Mouse (Mus musculus) hindbrain, embryonic 10.5 days (tissue): ENCODE data around the gene Agpat1. TPM values are rescaled to one million over a fixed set of nuclear protein-coding genes. Genes with fewer than 3 reads are reported as not detected.
A peak's percentile ranks its signal among the peaks of the same experiment; 100 is the strongest.

Source experiments
- DNase-seq: peaks from one replicate; pipeline ENCODE4 v3.0.0-alpha.2; 2017; ENCODE audit warnings: low spot score
- H3K27ac ChIP-seq: fragments of 300-500 bp; sonication (generic); 2 replicates; pipeline ENCODE4 v1.5.1; 2016; ENCODE audit warnings: mild to moderate bottlenecking, moderate library complexity
- H3K27me3 ChIP-seq: fragments of 300-500 bp; sonication (generic); 2 replicates; pipeline ENCODE4 v1.6.1; 2016; ENCODE audit warnings: mild to moderate bottlenecking; ENCODE audit not compliant: poor library complexity, insufficient read depth, severe bottlenecking
- H3K36me3 ChIP-seq: fragments of 300-500 bp; sonication (generic); 2 replicates; pipeline ENCODE4 v1.6.1; 2016; ENCODE audit warnings: mild to moderate bottlenecking, moderate library complexity
- H3K4me1 ChIP-seq: fragments of 300-500 bp; sonication (generic); replicated peaks from 2 replicates; pipeline ENCODE4 v1.6.1; 2016; ENCODE audit warnings: mild to moderate bottlenecking
- H3K4me3 ChIP-seq: fragments of 300-500 bp; sonication (generic); 2 replicates; pipeline ENCODE4 v1.5.1; 2016; ENCODE audit warnings: mild to moderate bottlenecking, moderate library complexity
- H3K9me3 ChIP-seq: fragments of 300-500 bp; sonication (generic); 2 replicates; pipeline ENCODE4 v1.6.1; 2016; ENCODE audit warnings: mild to moderate bottlenecking, moderate library complexity
- WGBS: fragments of 180-500 bp; shearing (Covaris S2); methylation state at CpG from one replicate; pipeline ENCODE4 v1.1.7; 2016; 5-methylcytosine and 5-hydroxymethylcytosine counted together
- polyA plus RNA-seq: library from polyadenylated mRNA; unstranded; fragments of >200 nt; fragmentation: Nextera tagmentation; extraction: Ambion mirVana; gene quantifications from 2 replicates; pipeline ENCODE4 v1.2.1, GENCODE M21; 2016

Agpat1 gene
- polyA plus RNA-seq, 1 experiment from 2014 or later, result 104 TPM

DNA sequence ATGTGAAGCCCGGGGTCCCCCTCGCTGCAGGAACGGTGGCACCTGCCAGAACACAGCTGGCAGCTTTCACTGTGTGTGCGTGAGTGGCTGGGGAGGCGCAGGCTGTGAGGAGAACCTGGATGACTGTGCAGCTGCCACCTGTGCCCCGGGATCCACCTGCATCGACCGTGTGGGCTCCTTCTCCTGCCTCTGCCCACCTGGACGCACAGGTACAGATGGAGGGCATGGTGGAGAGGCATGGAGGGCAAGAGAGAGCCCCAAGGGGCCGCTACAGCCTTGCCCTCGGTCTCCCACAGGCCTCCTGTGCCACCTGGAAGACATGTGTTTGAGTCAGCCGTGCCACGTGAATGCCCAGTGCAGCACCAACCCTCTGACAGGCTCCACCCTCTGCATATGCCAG is 35.6 kb upstream of the Agpat1 start:
- peaks cover 31% of the 10 kb centered on the region for H3K4me1 ChIP-seq
- WGBS, result 77% methylated on average over 13 of the region's 13 CpGs
- no peak for DNase-seq
- no peak overlapping the region for H3K4me3 ChIP-seq
- no peaks in the 10 kb centered on the region for H3K36me3 ChIP-seq
- no peak overlapping the region for H3K27ac ChIP-seq
- no peaks in the 10 kb centered on the region for H3K9me3 ChIP-seq
- H3K27me3 ChIP-seq, result peaks cover 14% of the 10 kb centered on the region

DNA sequence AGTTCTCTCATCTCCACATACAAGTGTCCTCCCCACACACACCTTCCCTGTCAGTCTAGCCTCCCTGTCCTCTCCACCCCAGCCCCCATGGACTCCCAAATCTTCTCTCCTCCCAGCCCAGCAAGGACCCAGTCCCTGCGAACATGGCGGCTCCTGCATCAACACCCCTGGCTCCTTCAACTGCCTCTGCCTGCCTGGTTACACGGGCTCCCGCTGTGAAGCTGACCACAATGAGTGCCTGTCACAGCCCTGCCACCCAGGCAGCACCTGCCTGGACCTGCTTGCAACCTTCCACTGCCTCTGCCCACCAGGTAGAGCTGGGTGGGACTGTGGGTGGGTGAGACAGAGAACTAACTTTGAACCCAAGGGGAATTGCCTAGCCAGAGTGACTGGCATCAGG is 34.1 kb upstream of the Agpat1 start:
- Histone ChIP-seq H3K36me3 (no peaks in the 10 kb centered on the region), H3K27ac (no peak overlapping the region), H3K4me1 (peaks cover 19% of the 10 kb centered on the region), H3K4me3 (no peak overlapping the region), H3K27me3 (peaks cover 12% of the 10 kb centered on the region), H3K9me3 (no peaks in the 10 kb centered on the region)
- WGBS, result 73% methylated on average over 4 of the region's 4 CpGs
- no peak for DNase-seq

DNA sequence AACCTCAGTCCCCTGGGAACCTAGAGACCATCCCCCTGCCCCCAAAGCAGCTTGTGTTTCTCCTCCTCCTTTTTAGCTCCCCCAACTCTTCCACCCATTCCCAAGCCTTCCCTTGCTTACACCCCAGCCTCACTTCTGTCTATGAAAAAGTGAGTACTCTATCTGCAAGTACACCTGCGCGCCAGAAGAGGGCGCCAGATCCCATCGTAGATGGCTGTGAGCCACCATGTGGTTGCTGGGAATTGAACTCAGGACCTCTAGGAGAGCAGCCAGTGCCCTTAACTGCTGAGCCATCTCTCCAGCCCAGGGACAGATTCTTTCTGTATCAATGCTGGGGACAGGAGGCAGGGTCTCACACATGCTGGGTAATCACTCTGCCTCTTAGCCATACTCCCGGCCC is 32.2 kb upstream of the Agpat1 start:
- no peak overlapping the region for H3K27ac ChIP-seq
- peaks cover 16% of the 10 kb centered on the region for H3K4me1 ChIP-seq
- peak overlapping the region; percentile 16 for H3K4me3 ChIP-seq
- no peaks in the 10 kb centered on the region for H3K36me3 ChIP-seq
- DNase-seq, result no peak
- WGBS, result 12% methylated on average over 5 of the region's 5 CpGs
- peaks cover 10% of the 10 kb centered on the region for H3K27me3 ChIP-seq
- H3K9me3 ChIP-seq, result no peaks in the 10 kb centered on the region

DNA sequence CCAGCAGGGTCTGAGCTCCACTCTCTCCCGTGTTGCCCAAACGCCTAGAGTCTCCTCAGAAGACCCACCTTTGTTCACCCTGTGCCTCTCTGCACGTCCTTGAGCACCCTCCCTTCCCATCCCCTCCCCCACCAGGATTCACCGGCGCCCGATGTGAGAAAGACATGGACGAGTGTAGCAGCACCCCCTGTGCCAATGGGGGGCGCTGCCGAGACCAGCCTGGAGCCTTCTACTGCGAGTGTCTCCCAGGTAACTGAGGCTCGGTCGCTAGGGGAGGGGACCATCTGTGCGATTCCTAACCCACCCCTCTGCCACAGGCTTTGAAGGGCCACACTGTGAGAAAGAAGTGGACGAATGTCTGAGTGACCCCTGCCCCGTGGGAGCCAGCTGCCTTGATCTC is 31.7 kb upstream of the Agpat1 start:
- no peak for DNase-seq
- Histone ChIP-seq H3K4me1 (peaks cover 16% of the 10 kb centered on the region), H3K27me3 (peaks cover 6% of the 10 kb centered on the region), H3K27ac (peak overlapping the region; percentile 66), H3K9me3 (no peaks in the 10 kb centered on the region), H3K4me3 (peak overlapping the region; percentile 16), H3K36me3 (no peaks in the 10 kb centered on the region)
- 8% methylated on average over 15 of the region's 15 CpGs for WGBS

DNA sequence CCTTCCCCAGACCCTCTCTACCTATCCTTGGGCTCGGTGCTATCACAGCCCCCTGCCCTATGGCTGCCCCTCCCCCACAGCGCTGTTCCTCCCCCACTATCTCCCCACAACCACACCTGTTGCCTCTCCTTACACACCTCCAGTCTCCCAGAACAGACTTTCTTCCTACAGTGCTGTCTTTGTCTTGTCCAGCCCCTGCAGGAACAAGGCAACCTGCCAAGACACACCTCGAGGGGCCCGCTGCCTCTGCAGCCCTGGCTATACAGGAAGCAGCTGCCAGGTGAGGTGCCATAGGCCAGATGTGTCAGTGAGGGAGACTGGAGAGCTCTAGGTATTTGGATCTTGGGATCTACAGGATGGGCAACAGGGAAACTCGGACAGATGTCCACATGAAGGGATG is 27.5 kb upstream of the Agpat1 start:
- Histone ChIP-seq H3K4me3 (no peak overlapping the region), H3K27me3 (no peaks in the 10 kb centered on the region; the same call in 1 of the 2 replicates), H3K36me3 (no peaks in the 10 kb centered on the region)

DNA sequence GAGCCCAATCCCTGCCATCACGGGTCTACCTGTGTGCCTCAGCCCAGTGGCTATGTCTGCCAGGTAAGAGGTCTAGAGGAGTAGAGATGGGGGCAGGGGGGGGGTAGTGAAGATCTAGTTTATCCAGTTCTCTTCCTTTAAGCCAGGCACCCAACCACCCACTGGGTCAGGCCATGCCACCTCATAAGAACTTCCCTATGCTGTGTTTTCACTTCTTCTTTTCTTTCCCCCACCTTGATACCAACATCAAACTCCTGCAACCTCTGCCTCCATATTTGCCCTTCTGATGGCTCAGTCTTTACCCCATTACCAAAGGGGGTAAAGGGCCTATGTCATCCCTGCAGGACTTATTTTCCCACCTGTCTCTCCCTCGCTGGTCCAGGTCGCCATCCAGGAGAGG is 26.0 kb upstream of the Agpat1 start:
- H3K27ac ChIP-seq, result no peak overlapping the region
- H3K4me1 ChIP-seq, result peaks cover 14% of the 10 kb centered on the region
- H3K4me3 ChIP-seq, result no peak overlapping the region
- whole genome bisulfite sequencing, result 88% methylated on average over 3 of the region's 3 CpGs
- H3K27me3 ChIP-seq, result no peaks in the 10 kb centered on the region; the same call in 1 of the 2 replicates
- no peaks in the 10 kb centered on the region for H3K36me3 ChIP-seq
- no peaks in the 10 kb centered on the region for H3K9me3 ChIP-seq
- no peak for DNase-seq

More for the DNA sequence above, 27.5 kb upstream of the Agpat1 start:
- no peak for DNase-seq
- 77% methylated on average over 5 of the region's 5 CpGs for WGBS
- Histone ChIP-seq H3K27ac (no peak overlapping the region), H3K9me3 (no peaks in the 10 kb centered on the region), H3K4me1 (peaks cover 18% of the 10 kb centered on the region)

DNA sequence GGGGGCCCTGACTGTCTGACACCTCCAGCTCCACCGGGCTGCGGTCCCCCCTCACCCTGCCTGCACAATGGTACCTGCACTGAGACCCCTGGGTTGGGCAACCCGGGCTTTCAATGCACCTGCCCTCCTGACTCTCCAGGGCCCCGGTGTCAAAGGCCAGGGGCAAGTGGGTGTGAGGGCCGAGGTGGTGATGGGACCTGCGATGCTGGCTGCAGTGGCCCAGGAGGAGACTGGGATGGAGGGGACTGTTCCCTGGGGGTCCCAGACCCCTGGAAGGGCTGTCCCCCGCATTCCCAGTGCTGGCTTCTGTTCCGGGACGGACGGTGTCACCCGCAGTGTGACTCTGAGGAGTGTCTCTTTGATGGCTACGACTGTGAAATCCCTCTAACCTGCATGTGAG is 21.5 kb upstream of the Agpat1 start:
- Histone ChIP-seq H3K27ac (peak overlapping the region; percentile 69), H3K9me3 (no peaks in the 10 kb centered on the region), H3K36me3 (no peaks in the 10 kb centered on the region), H3K4me1 (peaks cover 51% of the 10 kb centered on the region), H3K4me3 (no peak overlapping the region), H3K27me3 (no peaks in the 10 kb centered on the region)
- DNase-seq, result no peak
- WGBS, result 84% methylated on average over 12 of the region's 12 CpGs

DNA sequence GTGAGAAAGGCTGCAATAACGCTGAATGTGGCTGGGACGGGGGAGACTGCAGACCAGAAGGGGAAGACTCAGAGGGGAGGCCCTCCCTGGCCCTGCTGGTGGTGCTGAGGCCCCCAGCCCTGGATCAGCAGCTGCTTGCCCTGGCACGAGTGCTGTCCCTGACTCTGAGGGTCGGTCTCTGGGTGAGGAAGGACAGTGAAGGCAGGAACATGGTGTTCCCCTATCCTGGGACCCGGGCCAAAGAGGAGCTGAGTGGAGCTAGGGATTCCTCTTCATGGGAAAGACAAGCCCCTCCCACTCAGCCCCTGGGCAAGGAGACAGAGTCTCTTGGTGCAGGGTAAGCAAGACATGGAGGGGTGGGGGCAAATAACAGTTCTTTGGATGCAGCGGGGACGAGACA is 20.7 kb upstream of the Agpat1 start:
- Histone ChIP-seq H3K9me3 (no peaks in the 10 kb centered on the region), H3K4me1 (peaks cover 59% of the 10 kb centered on the region), H3K36me3 (no peaks in the 10 kb centered on the region), H3K4me3 (no peak overlapping the region), H3K27ac (peak overlapping the region; percentile 69), H3K27me3 (no peaks in the 10 kb centered on the region)
- no peak for DNase-seq
- 73% methylated on average over 7 of the region's 7 CpGs for WGBS

DNA sequence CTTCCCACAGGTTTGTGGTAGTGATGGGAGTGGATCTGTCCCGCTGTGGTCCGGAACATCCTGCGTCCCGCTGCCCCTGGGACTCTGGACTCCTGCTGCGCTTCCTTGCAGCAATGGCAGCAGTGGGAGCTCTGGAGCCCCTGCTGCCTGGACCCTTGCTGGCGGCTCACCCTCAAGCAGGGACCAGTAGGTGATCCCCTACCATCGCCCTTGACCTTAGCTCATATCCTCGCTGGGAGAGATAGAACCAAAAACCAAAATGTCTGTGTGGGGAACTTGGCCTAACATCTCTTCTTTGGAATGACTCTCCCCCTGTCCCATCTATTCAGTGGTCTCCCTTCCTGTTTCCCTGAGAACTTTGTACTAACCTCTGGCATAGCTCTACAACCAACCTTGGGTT is 20.2 kb upstream of the Agpat1 start:
- H3K27ac ChIP-seq, result peak overlapping the region; percentile 69
- H3K27me3 ChIP-seq, result no peaks in the 10 kb centered on the region
- WGBS, result 82% methylated on average over 8 of the region's 8 CpGs
- no peak overlapping the region for H3K4me3 ChIP-seq
- no peaks in the 10 kb centered on the region for H3K9me3 ChIP-seq
- DNase-seq, result no peak
- peaks cover 63% of the 10 kb centered on the region for H3K4me1 ChIP-seq
- no peaks in the 10 kb centered on the region for H3K36me3 ChIP-seq

DNA sequence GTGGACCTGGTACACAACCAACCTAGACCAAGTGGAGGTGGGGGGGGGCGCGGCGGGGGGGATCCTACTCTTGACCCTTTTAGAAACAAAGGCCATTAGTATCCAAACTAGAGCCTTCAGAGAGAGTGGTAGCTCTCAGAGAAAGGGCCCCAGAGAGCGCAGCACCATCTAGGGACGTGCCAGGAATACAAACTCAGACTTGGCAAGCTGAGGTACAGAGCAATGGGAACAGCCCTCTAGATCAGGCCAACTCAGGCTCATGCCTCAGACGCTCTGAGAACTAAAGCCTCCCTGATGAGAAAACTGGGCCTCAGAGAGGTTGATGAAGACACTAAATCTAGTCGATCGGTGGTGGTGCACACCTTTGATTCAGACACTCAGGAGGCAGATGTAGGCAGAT is 18.9 kb upstream of the Agpat1 start:
- no peaks in the 10 kb centered on the region for H3K27me3 ChIP-seq
- no peak for DNase-seq
- H3K36me3 ChIP-seq, result no peaks in the 10 kb centered on the region
- H3K27ac ChIP-seq, result peak overlapping the region; percentile 98
- H3K4me1 ChIP-seq, result peaks cover 71% of the 10 kb centered on the region
- WGBS, result 89% methylated on average over 8 of the region's 8 CpGs
- no peaks in the 10 kb centered on the region for H3K9me3 ChIP-seq
- H3K4me3 ChIP-seq, result no peak overlapping the region

DNA sequence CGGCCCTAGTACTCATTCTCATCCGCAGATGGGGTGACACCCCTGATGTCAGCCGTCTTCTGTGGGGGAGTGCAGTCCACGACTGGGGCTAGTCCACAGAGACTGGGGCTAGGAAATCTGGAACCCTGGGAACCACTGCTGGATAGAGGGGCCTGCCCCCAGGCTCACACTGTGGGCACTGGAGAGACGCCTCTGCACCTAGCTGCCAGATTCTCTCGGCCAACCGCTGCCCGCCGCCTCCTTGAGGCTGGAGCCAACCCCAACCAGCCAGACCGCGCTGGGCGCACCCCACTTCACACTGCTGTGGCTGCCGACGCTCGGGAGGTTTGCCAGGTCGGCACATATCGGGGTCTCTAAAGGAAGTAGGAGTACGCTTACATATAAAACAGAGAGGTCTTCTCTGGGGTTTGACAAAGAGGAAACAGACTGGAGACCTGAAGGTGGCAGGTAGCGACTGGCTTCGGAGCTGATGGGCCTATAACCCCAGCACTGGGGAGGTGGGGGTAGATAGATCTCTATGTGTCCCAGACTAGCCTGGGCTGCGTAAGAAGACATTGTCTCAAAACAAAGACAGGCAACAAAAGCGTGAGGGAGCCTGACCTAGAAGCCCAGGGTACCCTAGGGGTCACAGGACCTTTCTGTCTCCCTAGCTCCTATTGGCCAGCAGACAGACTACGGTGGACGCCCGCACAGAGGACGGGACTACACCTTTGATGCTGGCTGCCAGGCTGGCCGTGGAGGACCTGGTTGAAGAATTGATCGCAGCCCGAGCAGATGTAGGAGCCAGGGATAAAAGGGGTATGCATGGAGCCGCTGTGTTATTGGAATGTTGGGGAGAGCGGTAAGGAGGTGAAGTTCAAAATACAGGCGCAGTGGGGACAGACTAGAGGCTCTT is 17.9 kb upstream of the Agpat1 start:
- H3K9me3 ChIP-seq, result no peaks in the 10 kb centered on the region
- no peaks in the 10 kb centered on the region for H3K36me3 ChIP-seq
- no peaks in the 10 kb centered on the region for H3K27me3 ChIP-seq
- DNase-seq, result peak; percentile 70
- 17% methylated on average over 32 of the region's 32 CpGs for WGBS
- H3K4me1 ChIP-seq, result peaks cover 79% of the 10 kb centered on the region
- H3K4me3 ChIP-seq, result peak overlapping the region; percentile 67
- H3K27ac ChIP-seq, result peak overlapping the region; percentile 98

DNA sequence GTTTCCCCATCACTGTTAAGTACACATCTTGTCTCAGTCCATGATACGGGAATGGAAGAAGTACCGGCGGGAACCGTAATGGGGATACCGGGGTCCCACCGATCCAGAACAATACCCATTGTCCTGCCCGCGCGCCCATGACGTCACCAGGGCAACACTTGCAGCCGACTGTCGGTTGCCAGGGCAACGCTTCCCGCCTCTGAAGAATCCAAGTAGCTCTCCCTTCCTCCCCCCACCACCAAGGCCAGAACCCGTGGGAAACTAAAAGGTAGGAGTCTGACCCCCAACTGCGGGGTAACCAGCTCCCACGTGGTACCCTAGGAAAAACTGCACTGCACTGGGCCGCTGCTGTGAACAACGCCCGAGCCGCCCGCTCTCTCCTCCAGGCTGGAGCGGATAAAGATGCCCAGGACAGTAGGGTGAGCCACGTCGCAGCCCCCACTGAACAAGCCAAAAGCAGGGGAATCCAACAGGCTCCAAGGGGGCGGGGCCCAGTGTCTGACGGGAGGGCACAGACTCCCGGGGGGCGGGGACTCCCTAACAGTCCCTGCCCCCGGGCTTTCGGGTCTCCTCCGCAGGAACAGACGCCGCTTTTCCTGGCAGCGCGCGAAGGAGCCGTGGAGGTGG is 17.2 kb upstream of the Agpat1 start:
- peak overlapping the region; percentile 98 for H3K27ac ChIP-seq
- peak; percentile 95 for DNase-seq
- WGBS, result under 1% methylated on average over 38 of the region's 38 CpGs
- H3K36me3 ChIP-seq, result no peaks in the 10 kb centered on the region
- no peaks in the 10 kb centered on the region for H3K9me3 ChIP-seq
- H3K27me3 ChIP-seq, result no peaks in the 10 kb centered on the region
- H3K4me1 ChIP-seq, result peaks cover 87% of the 10 kb centered on the region
- H3K4me3 ChIP-seq, result peak overlapping the region; percentile 67

DNA sequence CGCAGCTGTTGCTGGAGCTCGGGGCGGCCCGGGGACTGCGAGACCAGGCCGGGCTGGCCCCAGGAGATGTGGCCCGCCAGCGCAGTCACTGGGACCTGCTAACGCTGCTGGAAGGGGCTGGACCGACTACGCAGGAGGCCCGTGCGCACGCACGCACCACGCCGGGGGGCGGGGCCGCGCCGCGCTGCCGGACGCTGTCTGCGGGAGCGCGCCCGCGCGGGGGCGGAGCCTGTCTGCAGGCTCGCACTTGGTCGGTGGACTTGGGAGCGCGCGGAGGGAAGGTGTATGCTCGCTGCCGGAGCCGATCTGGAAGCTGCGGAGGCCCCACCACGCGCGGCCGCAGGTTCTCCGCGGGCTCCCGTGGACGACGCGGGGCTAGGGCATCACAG is 16.6 kb upstream of the Agpat1 start:
- Histone ChIP-seq H3K36me3 (no peaks in the 10 kb centered on the region), H3K27ac (peak overlapping the region; percentile 98), H3K9me3 (no peaks in the 10 kb centered on the region), H3K27me3 (no peaks in the 10 kb centered on the region), H3K4me1 (peaks cover 87% of the 10 kb centered on the region), H3K4me3 (peak overlapping the region; percentile 67)
- under 1% methylated on average over 50 of the region's 50 CpGs for WGBS
- peak; percentile 96 for DNase-seq
